ENCODE assay signal across 22 mouse cellular contexts in the genomic region with DNA sequence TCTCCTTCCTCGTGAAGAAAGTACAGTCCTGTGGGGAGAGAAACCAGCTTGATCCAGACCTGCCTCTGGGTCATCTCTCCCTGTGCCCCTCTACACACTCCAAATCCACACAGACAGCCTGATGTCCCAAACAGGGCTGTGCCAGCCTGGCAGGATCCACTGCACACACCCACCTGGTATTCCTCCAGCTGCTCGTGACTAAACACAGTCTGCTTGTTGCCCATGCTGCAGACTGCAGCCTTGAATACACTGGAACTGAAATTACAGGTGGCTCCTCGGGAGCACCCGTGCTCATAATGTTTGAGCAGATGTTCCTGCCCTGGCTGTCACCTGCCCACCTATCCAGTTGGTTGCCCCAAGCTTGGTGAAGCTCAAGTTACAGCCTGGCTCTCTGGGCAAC. TPM values are rescaled to one million over a fixed set of nuclear protein-coding genes. Genes with fewer than 3 reads are reported as not detected.
A peak's percentile ranks its signal among the peaks of the same experiment; 100 is the strongest.
DNase-seq lines count a peak whose midpoint lies in the region; TF ChIP-seq lines count a peak whose summit lies in the region.
"Had no signal": no experiment of that assay in that cellular context is flagged by ENCODE, and none has a peak within 500 bp of the region (broad histone marks: within the 10 kb centered on the region; RNA-seq: fewer than 3 reads in every experiment).

Gene Cib3 (minus strand): TSS at position 87 of the 400 bp plus-strand sequence.

- H3K27ac ChIP-seq in left cerebral cortex, adult 2 months = no peak within 1 kb of the TSS
- H3K27ac ChIP-seq: embryonic facial prominence, embryonic 10.5 days; forebrain, embryonic 13.5 days; heart, embryonic 10.5 days; hindbrain, embryonic 13.5 days; hindbrain, postnatal 0 days had no signal

- DNase-seq in layer of hippocampus, adult 11-12 months (ENCODE audit: low spot score) = peak; percentile 17
- DNase-seq in layer of hippocampus, postnatal 25 days (ENCODE audit: extremely low spot score in 1 of 2, low spot score in 1 of 2) = no peak
- peak; percentile 16 to 37 for DNase-seq in left cerebral cortex, postnatal 25 days (ENCODE audit: low spot score in 2 of 2)
- no peak for DNase-seq in left cerebral cortex, adult 2 months (ENCODE audit: extremely low spot score in 1 of 2, low spot score in 2 of 2)
- peak; percentile 45 for DNase-seq in brain, adult 2 months (ENCODE audit: low read depth, low spot score)
- DNase-seq in right cerebral cortex, postnatal 25 days = peak; percentile 15
- no peak for DNase-seq in cerebellum, postnatal 14 days
- DNase-seq: adrenal gland, adult 8-10 months; adrenal gland, postnatal 36 days; cerebellum, adult 11 months; cerebellum, adult 8-10 months; forebrain, postnatal 0 days; gastrocnemius, postnatal 36 days; heart, postnatal 10 days had no signal

- no peak within 1 kb of the TSS for H3K4me3 ChIP-seq in left cerebral cortex, adult 2 months
- H3K4me3 ChIP-seq: embryonic facial prominence, embryonic 10.5 days; forebrain, embryonic 13.5 days; heart, embryonic 10.5 days; hindbrain, embryonic 13.5 days had no signal

- TF ChIP-seq CTCF in left cerebral cortex, adult 2 months (IDR thresholded peaks at IDR 0.05) = no peak

- intact Hi-C loops in left cerebral cortex, postnatal 25 days (cut with DNase I) = no loop called here
- intact Hi-C loops in left cerebral cortex, adult 2 months (cut with DNase I) = no loop called here

RNA-seq across cellular contexts. Expression of gene Cib3, which starts in this region (rescaled TPM):
- total RNA-seq in layer of hippocampus, postnatal 25 days (2021) = not detected
- total RNA-seq in left cerebral cortex, postnatal 25 days (2021) = under 1 TPM in 1 of 2 experiments, not detected in 1; 0.53 TPM
- under 1 TPM in 1 of 2 experiments, not detected in 1; 0.33 TPM for total RNA-seq in left cerebral cortex, adult 2 months (2021)
- total RNA-seq: CH12.LX; gastrocnemius, adult 8-10 months; gastrocnemius, postnatal 36 days; heart, postnatal 10 days; hematopoietic stem cell, adult 5-6 weeks; hindbrain, postnatal 0 days had no signal

Comparison
In these comparisons a context has a peak if more than half of its experiments do, and no peak if none do; other contexts are left out.
1. DNase-seq: peak in layer of hippocampus, adult 11-12 months (single experiment), brain, adult 2 months (single experiment) and right cerebral cortex, postnatal 25 days (single experiment); none in layer of hippocampus, postnatal 25 days (0 of 2), left cerebral cortex, adult 2 months (0 of 2) and cerebellum, postnatal 14 days (0 of 2).
2. Peak in DNase-seq in left cerebral cortex, postnatal 25 days; RNA of the gene not detected or under 1 TPM.